Mouse (Mus musculus) embryonic fibroblast, embryonic 13.5 days (primary cell): ENCODE measurements at regions not wholly inside any gene's neighbourhood (a gene's known extent, or its start where the extent isn't known, plus 50 kb on each side); places are given as distances from the start of the nearest gene placed in this dataset.

ENCODE experiments used
- H3K27ac ChIP-seq: 2 replicates; pipeline ENCODE4 v1.5.1; 2012; ENCODE audit warnings: low read length, control low read depth, inconsistent platforms; ENCODE audit not compliant: insufficient read depth
- H3K4me1 ChIP-seq: 2 replicates; pipeline ENCODE4 v1.6.1; 2011; ENCODE audit warnings: low read length; ENCODE audit not compliant: control insufficient read depth, insufficient read depth
- H3K4me3 ChIP-seq: 2 replicates; pipeline ENCODE4 v1.5.1; 2011; ENCODE audit warnings: mild to moderate bottlenecking, control low read depth, low read length; ENCODE audit not compliant: insufficient read depth
- CTCF ChIP-seq: IDR thresholded peaks from 2 replicates; pipeline ENCODE4 v1.5.1; 2011; ENCODE audit warnings: mild to moderate bottlenecking, control low read depth, low read length, moderate library complexity, borderline replicate concordance; ENCODE audit not compliant: insufficient read depth
- POLR2A ChIP-seq: IDR thresholded peaks from 2 replicates; pipeline ENCODE4 v1.6.1; 2011; ENCODE audit warnings: low read depth, mild to moderate bottlenecking, control low read depth, low read length, moderate library complexity

GRCm38 (mm10) chr5:111805150-111805549 is 71.4 kb downstream of the Gm26897 start:
- Histone ChIP-seq H3K4me3 (no peak overlapping the region), H3K4me1 (peaks cover 24% of the 10 kb centered on the region), H3K27ac (peak overlapping the region; percentile 95)
- TF ChIP-seq POLR2A = peak; percentile 20
- TF ChIP-seq CTCF = no peak

- H3K4me3 ChIP-seq = no peak overlapping the region
- peaks cover 20% of the 10 kb centered on the region for H3K4me1 ChIP-seq
- TF ChIP-seq CTCF (no peak), POLR2A (0 out of 2 replicates have a peak, but pooled peaks have one; percentile 5)
- H3K27ac ChIP-seq = peak overlapping the region; percentile 95
Measured at GRCm38 (mm10) chr5:111805761-111806191, 72.1 kb downstream of the Gm26897 start.

GRCm38 (mm10) chr5:111810079-111810808 is 76.5 kb downstream of the Gm26897 start:
- no peak for TF ChIP-seq CTCF
- Histone ChIP-seq H3K4me3 (no peak overlapping the region), H3K4me1 (peaks cover 10% of the 10 kb centered on the region), H3K27ac (peak overlapping the region; percentile 43)

- 0 out of 2 replicates have a peak, but pooled peaks cover 3% of the 10 kb centered on the region for H3K4me1 ChIP-seq
- H3K27ac ChIP-seq = no peak overlapping the region
- TF ChIP-seq POLR2A (no peak), CTCF (no peak)
- no peak overlapping the region for H3K4me3 ChIP-seq
Measured at GRCm38 (mm10) chr5:111812581-111812980, 78.9 kb downstream of the Gm26897 start.

GRCm38 (mm10) chr5:111813090-111813753 is 79.5 kb downstream of the Gm26897 start:
- no peak for TF ChIP-seq CTCF
- TF ChIP-seq POLR2A = no peak

GRCm38 (mm10) chr5:111814893-111815760 is 81.4 kb downstream of the Gm26897 start:
- 0 out of 2 replicates have a peak, but pooled peaks cover 1% of the 10 kb centered on the region for H3K4me1 ChIP-seq
- no peak overlapping the region for H3K27ac ChIP-seq
- no peak overlapping the region for H3K4me3 ChIP-seq
- TF ChIP-seq POLR2A = no peak
- no peak for TF ChIP-seq CTCF

More at GRCm38 (mm10) chr5:111813090-111813753, 79.5 kb downstream of the Gm26897 start:
- Histone ChIP-seq H3K4me1 (0 out of 2 replicates have a peak, but pooled peaks cover 3% of the 10 kb centered on the region), H3K4me3 (no peak overlapping the region), H3K27ac (no peak overlapping the region)

- no peaks in the 10 kb centered on the region for H3K4me1 ChIP-seq
- no peak overlapping the region for H3K4me3 ChIP-seq
- TF ChIP-seq POLR2A (no peak), CTCF (no peak)
- H3K27ac ChIP-seq = no peak overlapping the region
Measured at GRCm38 (mm10) chr5:111820963-111821362, 87.2 kb downstream of the Gm26897 start.

GRCm38 (mm10) chr5:111822882-111823281 is 89.2 kb downstream of the Gm26897 start:
- H3K27ac ChIP-seq = no peak overlapping the region
- no peak overlapping the region for H3K4me3 ChIP-seq
- H3K4me1 ChIP-seq = no peaks in the 10 kb centered on the region
- TF ChIP-seq POLR2A = no peak
- TF ChIP-seq CTCF = no peak

- H3K4me3 ChIP-seq = no peak overlapping the region
- TF ChIP-seq POLR2A (no peak), CTCF (no peak)
- H3K27ac ChIP-seq = no peak overlapping the region
- no peaks in the 10 kb centered on the region for H3K4me1 ChIP-seq
Measured at GRCm38 (mm10) chr5:111823420-111823819, 89.7 kb downstream of the Gm26897 start.
